Mouse (Mus musculus) liver, embryonic 14.5 days (tissue): ENCODE results near the gene Trio.

Source experiments
- CTCF ChIP-seq: IDR thresholded peaks from 2 replicates; pipeline ENCODE4 v1.5.1; 2016; ENCODE audit warnings: antibody characterized with exemption, low read depth, control low read depth
- EP300 ChIP-seq: IDR thresholded peaks from 2 replicates; pipeline ENCODE4 v1.6.1; 2016; ENCODE audit warnings: antibody characterized with exemption, low read depth

DNA sequence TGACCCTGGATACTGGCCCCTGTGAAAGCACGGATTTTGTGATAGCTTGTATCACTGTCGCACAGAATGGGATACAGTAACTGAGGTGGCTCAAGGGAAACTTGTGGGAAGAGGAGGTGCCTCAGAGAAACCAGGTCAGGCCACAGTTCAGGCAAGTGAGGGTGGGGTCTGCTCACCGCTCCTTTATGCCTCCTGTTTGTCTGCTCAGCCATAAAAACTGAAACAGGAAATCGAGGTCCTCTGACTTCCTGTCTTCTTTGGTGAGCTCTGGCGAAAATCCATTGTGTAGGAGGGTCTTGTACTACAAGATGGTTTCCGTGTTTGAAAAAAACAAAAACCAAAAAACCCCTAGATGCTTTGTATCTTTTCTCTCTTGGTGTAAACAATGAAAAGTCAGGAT lies 301.4 kb downstream of the Trio start:
- TF ChIP-seq CTCF (no peak), EP300 (no peak)
